Mouse (Mus musculus) intestine, embryonic 14.5 days (tissue): Measurements from ENCODE around the gene Etl4. TPM values are rescaled to one million over a fixed set of nuclear protein-coding genes. Genes with fewer than 3 reads are reported as not detected.
"Not testable (repeated sequence)": the region's sequence is repeated elsewhere in the genome, so short reads cannot be mapped to it uniquely, and the experiment has no call there.

Experiments
- ATAC-seq: fragments of 200-750 bp; cut with Nextera tagmentation; replicated peaks from 2 replicates; pipeline ENCODE4 v1.8.0; 2017; ENCODE audit warnings: low read depth, moderate number of reproducible peaks, moderate TSS enrichment, moderate library complexity; ENCODE audit not compliant: low FRiP score, low TSS enrichment
- DNase-seq: peaks from one replicate; pipeline ENCODE4 v3.0.0-alpha.2; 2018; ENCODE audit warnings: low spot score
- H3K27ac ChIP-seq: fragments of 300-500 bp; sonication (generic); 2 replicates; pipeline ENCODE4 v1.5.1; 2014; ENCODE audit warnings: low read depth, mild to moderate bottlenecking, control low read depth
- H3K27me3 ChIP-seq: fragments of 300-500 bp; sonication (generic); replicated peaks from 2 replicates; pipeline ENCODE4 v1.6.1; 2014; ENCODE audit warnings: low read length, control low read depth; ENCODE audit not compliant: control insufficient read depth, insufficient read depth
- H3K36me3 ChIP-seq: fragments of 300-500 bp; sonication (generic); 2 replicates; pipeline ENCODE4 v1.6.1; 2014; ENCODE audit warnings: low read length, control low read depth; ENCODE audit not compliant: control insufficient read depth, insufficient read depth
- H3K4me1 ChIP-seq: fragments of 300-500 bp; sonication (generic); replicated peaks from 2 replicates; pipeline ENCODE4 v1.6.1; 2014; ENCODE audit warnings: low read length, control low read depth, mixed read lengths; ENCODE audit not compliant: control insufficient read depth, insufficient read depth
- H3K4me2 ChIP-seq: fragments of 300-500 bp; sonication (generic); 2 replicates; pipeline ENCODE4 v1.6.1; 2014; ENCODE audit warnings: low read length
- H3K4me3 ChIP-seq: fragments of 300-500 bp; sonication (generic); 2 replicates; pipeline ENCODE4 v1.5.1; 2014; ENCODE audit warnings: low read depth, low read length, control low read depth, mixed read lengths
- H3K9ac ChIP-seq: fragments of 300-500 bp; sonication (generic); 2 replicates; pipeline ENCODE4 v1.6.1; 2014; ENCODE audit warnings: mild to moderate bottlenecking, low read length
- H3K9me3 ChIP-seq: fragments of 300-500 bp; sonication (generic); 2 replicates; pipeline ENCODE4 v1.6.1; 2016; ENCODE audit warnings: low read length, control low read depth; ENCODE audit not compliant: control insufficient read depth
- WGBS: fragments of 180-500 bp; shearing (Covaris S2); extraction: QIAGEN DNeasy Blood & Tissue Kit; methylation state at CpG from one replicate; pipeline ENCODE4 v1.1.7; 2014; 5-methylcytosine and 5-hydroxymethylcytosine counted together
- polyA plus RNA-seq: library from polyadenylated mRNA; unstranded; fragments of >200 nt; fragmentation: Nextera tagmentation; extraction: Ambion mirVana; gene quantifications from 2 replicates; pipeline ENCODE4 v1.2.1, GENCODE M21; 2014

Gene Etl4
- polyA plus RNA-seq, 1 experiment from 2014 or later: 47.8 TPM

DNA sequence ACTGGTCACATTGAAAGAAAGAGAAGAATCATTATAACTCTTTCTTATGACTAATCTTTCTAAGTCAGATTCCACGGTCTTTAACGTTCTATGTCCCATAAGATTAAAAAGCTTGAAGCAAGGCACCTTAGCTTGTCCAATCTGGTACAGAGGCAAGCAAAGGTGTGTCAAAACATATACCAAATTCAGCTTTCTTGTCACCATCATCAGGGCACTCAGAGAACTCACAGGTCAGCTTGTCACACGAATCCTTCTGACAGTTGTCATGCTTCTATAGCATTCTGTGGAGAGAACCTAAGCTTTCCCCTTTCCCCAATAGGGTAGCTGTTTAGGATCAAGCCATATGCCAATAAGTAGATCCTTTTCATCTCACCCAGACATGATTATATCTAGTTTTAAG lies 267.7 kb downstream of the Etl4 start:
- not testable (repeated sequence) for H3K9me3 ChIP-seq, H3K36me3 ChIP-seq, H3K4me2 ChIP-seq, H3K4me3 ChIP-seq, DNase-seq, H3K27me3 ChIP-seq, ATAC-seq, H3K4me1 ChIP-seq, H3K9ac ChIP-seq, H3K27ac ChIP-seq
- 93% methylated on average over 3 of the region's 3 CpGs for WGBS

DNA sequence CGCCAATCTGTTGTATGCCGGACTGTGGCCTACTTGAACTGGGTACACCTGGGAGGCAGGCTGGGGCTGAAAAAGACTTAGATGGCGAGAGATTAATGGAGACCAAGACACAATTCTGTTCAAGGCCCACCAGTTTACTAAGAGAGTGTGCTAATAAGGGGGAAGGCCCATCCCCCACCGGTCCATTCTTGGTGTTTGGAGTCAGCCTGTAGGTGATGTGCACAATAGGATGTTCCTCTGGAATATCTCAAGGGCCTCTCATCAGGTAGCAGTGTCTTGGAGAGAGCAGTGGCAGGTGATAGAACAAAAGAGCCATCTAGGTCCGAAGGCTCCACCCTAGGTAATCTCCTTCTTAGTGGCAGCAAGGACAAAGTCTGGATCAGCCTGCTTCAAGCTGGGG lies 271.0 kb downstream of the Etl4 start:
- not testable (repeated sequence) for H3K9ac ChIP-seq, H3K4me2 ChIP-seq, ATAC-seq, DNase-seq, H3K4me3 ChIP-seq, H3K27ac ChIP-seq, H3K36me3 ChIP-seq, H3K9me3 ChIP-seq, H3K4me1 ChIP-seq, H3K27me3 ChIP-seq
- WGBS: 94% methylated on average over 5 of the region's 5 CpGs

DNA sequence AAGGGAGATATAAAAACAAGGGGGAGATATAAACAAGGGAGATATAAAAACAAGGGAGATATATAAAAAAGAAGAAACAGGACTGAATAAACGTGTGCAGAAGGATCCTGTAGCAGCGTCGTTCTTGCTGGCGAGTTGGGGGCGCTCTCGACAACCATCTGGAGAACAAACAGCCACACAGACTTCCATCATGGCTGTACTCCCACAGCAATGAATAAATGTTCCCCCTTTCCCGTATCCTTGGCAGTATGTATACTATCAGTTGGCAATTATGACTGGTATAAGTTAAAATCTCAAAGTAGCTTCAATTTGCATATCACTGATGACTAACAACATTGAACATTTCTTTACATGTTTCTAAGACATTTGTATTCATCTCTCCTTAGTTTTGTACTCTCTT lies 277.6 kb downstream of the Etl4 start:
- H3K27me3 ChIP-seq, H3K4me2 ChIP-seq, DNase-seq, H3K36me3 ChIP-seq, H3K4me1 ChIP-seq, H3K9ac ChIP-seq, ATAC-seq, H3K27ac ChIP-seq, H3K9me3 ChIP-seq, H3K4me3 ChIP-seq: not testable (repeated sequence)
- 89% methylated on average over 7 of the region's 7 CpGs for WGBS

DNA sequence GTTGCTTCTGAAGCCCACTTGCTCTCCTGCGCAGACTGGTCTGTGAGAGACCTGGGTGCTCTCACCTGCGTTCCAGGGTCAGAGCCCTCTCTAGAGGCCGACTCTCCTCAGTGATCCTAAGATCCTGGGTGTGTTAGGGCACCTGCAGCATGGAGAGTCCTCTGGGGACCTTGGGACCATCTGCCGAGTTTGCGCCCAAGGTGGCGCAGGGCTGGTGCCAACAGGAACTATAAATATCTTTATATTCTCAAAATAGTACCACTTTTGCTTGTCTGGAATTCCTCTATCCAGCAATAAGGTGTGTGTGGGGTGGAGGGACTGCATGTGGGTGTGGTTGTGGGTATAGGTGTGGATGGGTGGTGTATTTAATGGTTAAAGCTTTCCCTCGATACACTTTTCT lies 293.4 kb downstream of the Etl4 start:
- Histone ChIP-seq H3K9ac (no peak overlapping the region), H3K36me3 (no peaks in the 10 kb centered on the region), H3K27ac (no peak overlapping the region), H3K4me1 (no peaks in the 10 kb centered on the region), H3K27me3 (no peaks in the 10 kb centered on the region), H3K4me3 (no peak overlapping the region), H3K9me3 (no peaks in the 10 kb centered on the region), H3K4me2 (no peak overlapping the region)
- DNase-seq (no peak), ATAC-seq (no peak)
- 83% methylated on average over 7 of the region's 7 CpGs for WGBS

DNA sequence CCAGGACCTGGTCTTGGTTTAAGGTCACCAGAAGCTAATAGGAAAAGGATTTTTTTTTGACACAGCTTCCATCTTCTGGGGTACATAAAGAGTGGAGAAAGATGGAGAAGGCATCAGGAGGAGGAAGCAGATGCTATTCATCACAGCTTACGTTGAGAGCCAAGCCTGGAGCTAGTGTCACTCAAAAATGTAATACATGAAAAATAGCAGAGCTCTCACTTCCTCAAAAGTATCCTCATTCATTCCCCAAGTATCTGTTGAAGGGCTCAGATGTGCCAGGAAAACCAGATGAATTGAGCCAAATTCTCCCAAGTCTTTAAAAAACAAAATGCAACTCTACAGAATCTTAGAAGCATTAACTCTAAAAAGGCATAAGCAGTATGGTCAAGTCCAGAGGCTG lies 297.1 kb downstream of the Etl4 start:
- no peaks in the 10 kb centered on the region for H3K36me3 ChIP-seq
- no peak overlapping the region for H3K9ac ChIP-seq
- H3K4me2 ChIP-seq: no peak overlapping the region
- no peaks in the 10 kb centered on the region for H3K27me3 ChIP-seq
- H3K4me3 ChIP-seq: no peak overlapping the region
- DNase-seq: no peak
- ATAC-seq: no peak
- no peaks in the 10 kb centered on the region for H3K9me3 ChIP-seq
- H3K27ac ChIP-seq: no peak overlapping the region
- H3K4me1 ChIP-seq: no peaks in the 10 kb centered on the region
- 26% methylated on average over 1 of the region's 1 CpGs for WGBS

DNA sequence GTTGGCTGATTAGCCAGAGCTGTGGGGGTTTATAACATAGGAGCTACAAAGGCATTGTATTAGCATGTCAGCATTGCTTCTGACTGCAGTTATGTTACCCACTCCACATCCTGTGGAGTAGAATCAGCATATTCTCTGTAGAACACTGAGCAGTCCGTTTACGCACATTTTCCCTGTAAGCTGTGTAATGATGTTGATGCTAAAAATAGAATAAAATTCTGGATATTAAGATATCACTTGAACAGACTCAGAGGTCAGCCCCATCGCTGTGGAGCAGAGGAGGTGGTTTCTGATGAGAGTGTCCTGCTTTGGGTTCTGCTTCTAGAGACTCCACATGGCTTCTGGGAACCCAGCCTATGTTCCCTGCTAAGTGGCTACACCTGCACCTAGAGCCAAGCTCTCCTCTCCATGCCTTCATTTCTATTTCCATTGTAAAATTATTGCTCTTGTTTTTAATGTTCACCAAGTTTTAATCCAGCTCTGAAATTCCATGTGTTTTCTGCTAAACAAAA lies 299.2 kb downstream of the Etl4 start:
- H3K4me3 ChIP-seq: no peak overlapping the region
- no peak for ATAC-seq
- DNase-seq: no peak
- H3K9me3 ChIP-seq: no peaks in the 10 kb centered on the region
- no peak overlapping the region for H3K9ac ChIP-seq
- no peaks in the 10 kb centered on the region for H3K4me1 ChIP-seq
- H3K4me2 ChIP-seq: no peak overlapping the region
- 75% methylated on average over 3 of the region's 3 CpGs for WGBS
- H3K36me3 ChIP-seq: no peaks in the 10 kb centered on the region
- no peak overlapping the region for H3K27ac ChIP-seq
- H3K27me3 ChIP-seq: no peaks in the 10 kb centered on the region

DNA sequence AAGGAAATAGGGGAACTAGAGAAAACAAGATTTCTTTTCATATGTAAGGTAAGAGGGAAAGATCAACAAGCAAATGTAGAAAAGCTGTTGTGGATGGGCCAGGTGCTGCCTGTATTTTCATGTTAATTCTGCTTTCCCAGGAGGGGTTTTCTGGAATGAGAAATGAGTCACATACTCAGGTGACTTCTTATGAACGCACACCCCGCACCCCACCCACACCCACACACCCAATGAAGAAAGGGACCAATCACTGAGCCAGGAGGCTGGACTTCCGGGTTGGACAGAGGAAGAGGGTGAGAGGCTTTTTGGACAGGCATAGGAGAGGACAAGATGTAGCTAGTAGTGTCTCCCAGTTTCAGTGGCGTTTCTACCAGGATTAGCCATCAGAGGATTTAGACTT lies 299.8 kb downstream of the Etl4 start:
- no peak overlapping the region for H3K4me2 ChIP-seq
- H3K4me1 ChIP-seq: no peaks in the 10 kb centered on the region
- no peak overlapping the region for H3K9ac ChIP-seq
- H3K27me3 ChIP-seq: no peaks in the 10 kb centered on the region
- H3K9me3 ChIP-seq: no peaks in the 10 kb centered on the region
- no peak overlapping the region for H3K4me3 ChIP-seq
- no peak overlapping the region for H3K27ac ChIP-seq
- ATAC-seq: no peak
- no peak for DNase-seq
- WGBS: 76% methylated on average over 4 of the region's 4 CpGs
- no peaks in the 10 kb centered on the region for H3K36me3 ChIP-seq

DNA sequence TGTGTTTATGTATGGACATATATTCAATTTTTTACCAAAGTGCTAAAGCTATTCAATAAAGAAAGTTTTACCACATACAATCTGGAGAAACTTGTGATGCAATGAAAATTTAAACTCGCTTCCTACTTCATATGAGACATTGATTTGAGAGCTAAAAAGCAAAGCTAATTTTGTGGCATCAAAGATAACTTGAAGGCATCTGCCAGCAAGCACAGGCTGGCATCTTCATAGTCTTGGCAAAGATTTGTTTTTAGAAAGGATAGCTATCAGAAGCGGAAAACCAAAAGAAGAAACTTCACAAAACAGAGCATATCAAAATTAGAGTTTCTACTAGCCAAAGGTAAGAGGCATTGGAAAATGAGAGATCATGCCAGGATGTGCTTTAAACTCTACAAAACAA lies 306.7 kb downstream of the Etl4 start:
- ATAC-seq (no peak), DNase-seq (no peak)
- H3K27ac ChIP-seq: no peak overlapping the region
- 91% methylated on average over 2 of the region's 2 CpGs for WGBS
- H3K36me3 ChIP-seq: no peaks in the 10 kb centered on the region
- no peaks in the 10 kb centered on the region for H3K27me3 ChIP-seq
- no peaks in the 10 kb centered on the region for H3K4me1 ChIP-seq
- H3K4me3 ChIP-seq: no peak overlapping the region
- no peaks in the 10 kb centered on the region for H3K9me3 ChIP-seq
- H3K4me2 ChIP-seq: no peak overlapping the region
- no peak overlapping the region for H3K9ac ChIP-seq

DNA sequence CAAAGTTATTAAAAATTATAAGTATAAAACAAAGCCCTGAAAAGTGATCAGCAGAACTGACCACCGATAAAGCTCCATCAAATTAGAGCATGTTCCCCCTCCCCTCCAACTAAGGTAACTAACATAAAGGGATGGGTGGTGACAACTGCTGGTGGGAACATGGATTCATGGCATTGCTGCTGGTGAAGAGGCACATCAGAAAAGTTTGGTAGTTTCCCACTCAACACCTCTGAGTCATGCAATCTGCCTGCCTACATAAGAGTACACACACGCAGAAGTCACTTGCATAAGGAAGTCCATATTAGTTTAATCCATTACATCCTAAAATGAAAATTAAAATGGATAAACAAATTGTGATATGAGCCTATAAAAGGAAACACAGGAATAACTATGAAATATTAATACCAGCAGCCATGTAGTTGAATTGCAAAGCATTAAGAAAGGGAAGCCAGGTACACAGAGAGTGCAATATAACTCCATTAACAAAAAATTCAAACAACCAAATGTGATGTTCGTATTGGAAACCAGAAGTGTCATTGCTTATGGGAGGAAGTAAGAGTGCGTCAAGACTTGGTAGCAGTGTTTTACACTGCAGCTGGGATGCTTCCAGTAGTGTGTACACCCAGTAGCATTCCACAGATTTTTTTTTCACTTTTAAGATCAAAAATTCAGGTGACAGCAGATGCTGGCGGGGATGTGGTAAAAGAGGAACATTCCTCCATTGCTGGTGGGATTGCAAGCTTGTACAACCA lies 307.3 kb downstream of the Etl4 start:
- ATAC-seq (no peak), DNase-seq (no peak)
- no peak overlapping the region for H3K4me2 ChIP-seq
- no peak overlapping the region for H3K27ac ChIP-seq
- H3K27me3 ChIP-seq: no peaks in the 10 kb centered on the region
- WGBS: 89% methylated on average over 5 of the region's 5 CpGs
- no peaks in the 10 kb centered on the region for H3K9me3 ChIP-seq
- no peaks in the 10 kb centered on the region for H3K4me1 ChIP-seq
- no peaks in the 10 kb centered on the region for H3K36me3 ChIP-seq
- H3K9ac ChIP-seq: no peak overlapping the region
- no peak overlapping the region for H3K4me3 ChIP-seq
